Comparison of ENCODE assay signal across 9 mouse cellular contexts in the genomic region with DNA sequence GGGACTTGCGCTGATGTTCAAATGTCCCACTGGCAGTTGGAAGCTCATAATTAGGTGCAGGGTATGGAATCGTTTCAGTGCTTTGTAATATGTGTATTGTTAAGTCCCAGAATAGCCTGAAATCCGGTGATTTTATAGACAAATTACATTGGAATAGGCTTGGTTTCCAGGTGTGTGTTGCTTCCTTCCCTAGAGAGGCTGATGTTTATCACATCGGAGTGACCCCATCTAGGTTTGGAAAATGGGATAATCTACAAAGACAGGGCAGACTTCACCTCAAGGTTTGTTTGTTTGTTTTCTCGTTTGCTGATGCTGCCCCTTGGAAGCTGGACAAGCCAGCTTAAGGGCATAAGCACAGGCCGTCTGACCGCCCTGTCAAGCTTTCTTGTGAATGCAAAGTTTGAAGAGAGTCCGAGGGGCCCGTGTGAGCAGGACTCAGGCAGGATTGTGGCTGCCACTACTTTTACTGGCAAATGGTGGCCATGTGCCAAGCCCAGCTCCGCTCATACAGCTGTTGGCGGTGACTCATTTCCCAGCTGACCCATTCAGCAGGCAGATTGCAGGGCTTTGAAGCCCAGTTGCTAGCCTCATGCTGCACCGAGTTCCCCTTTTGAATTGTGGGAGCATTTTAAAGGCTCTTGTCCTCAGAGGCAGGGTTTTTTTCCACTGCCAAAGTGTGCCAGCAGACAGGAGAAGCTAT.
DNase-seq lines count a peak whose midpoint lies in the region; ATAC-seq and TF ChIP-seq lines count a peak whose summit lies in the region.
"Had no signal": no experiment of that assay in that cellular context is flagged by ENCODE, and none has a peak within 500 bp of the region (broad histone marks: within the 10 kb centered on the region; RNA-seq: fewer than 3 reads in every experiment).

No protein-coding gene starts in this region.

- intact Hi-C loops in gastrocnemius, adult 2 months (cut with DNase I): no loop called here

- 60% methylated on average over 12 of the region's 12 CpGs for WGBS in hindbrain, embryonic 15.5 days
- WGBS in hindbrain, embryonic 12.5 days: 73% methylated on average over 12 of the region's 12 CpGs
- WGBS in kidney, postnatal 0 days: 59% methylated on average over 12 of the region's 12 CpGs
- 19% methylated on average over 12 of the region's 12 CpGs for WGBS in limb, embryonic 14.5 days

- H3K36me3 ChIP-seq in hindbrain, embryonic 15.5 days: no peaks in the 10 kb centered on the region
- no peaks in the 10 kb centered on the region for H3K36me3 ChIP-seq in hindbrain, embryonic 12.5 days
- H3K36me3 ChIP-seq in kidney, postnatal 0 days (ENCODE audit: insufficient read depth, low read length): no peaks in the 10 kb centered on the region
- no peaks in the 10 kb centered on the region for H3K36me3 ChIP-seq in limb, embryonic 14.5 days (ENCODE audit: control insufficient read depth, insufficient read depth, low read length)
- H3K36me3 ChIP-seq: liver, embryonic 15.5 days had no signal

- TF ChIP-seq POLR2A in limb, embryonic 14.5 days (IDR thresholded peaks at IDR 0.05; ENCODE audit: borderline replicate concordance, extremely low read depth, insufficient read depth, insufficient read length): no peak

- no peaks in the 10 kb centered on the region for H3K27me3 ChIP-seq in hindbrain, embryonic 15.5 days
- H3K27me3 ChIP-seq in hindbrain, embryonic 12.5 days: no peaks in the 10 kb centered on the region
- H3K27me3 ChIP-seq in kidney, postnatal 0 days (ENCODE audit: insufficient read depth, low read length): no peaks in the 10 kb centered on the region
- no peaks in the 10 kb centered on the region for H3K27me3 ChIP-seq in limb, embryonic 14.5 days (ENCODE audit: control insufficient read depth, insufficient read depth, low read length)
- H3K27me3 ChIP-seq: liver, embryonic 15.5 days had no signal

- DNase-seq in gastrocnemius, adult 2 months: peak; percentile 90
- DNase-seq in kidney, postnatal 0 days (ENCODE audit: low spot score): peak; percentile 59
- peak; percentile 91 for DNase-seq in limb, embryonic 14.5 days (ENCODE audit: low spot score)
- no peak for DNase-seq in thymus, postnatal 25 days

- peak; percentile 69 for ATAC-seq in hindbrain, embryonic 15.5 days (ENCODE audit: low FRiP score, low read depth)
- no peak for ATAC-seq in hindbrain, embryonic 12.5 days (ENCODE audit: low FRiP score)
- no peak for ATAC-seq in kidney, postnatal 0 days (replicated peaks; ENCODE audit: low FRiP score, low read depth)
- peak; percentile 90 for ATAC-seq in limb, embryonic 14.5 days (ENCODE audit: low FRiP score, low read depth)
- peak; percentile 95 for ATAC-seq in neutrophil, adult 5-6 weeks (ENCODE audit: extremely low read depth, insufficient number of reproducible peaks, low FRiP score, poor library complexity, severe bottlenecking)

- peaks cover 11% of the 10 kb centered on the region for H3K4me1 ChIP-seq in hindbrain, embryonic 15.5 days (replicated peaks)
- H3K4me1 ChIP-seq in hindbrain, embryonic 12.5 days: peaks cover 7% of the 10 kb centered on the region
- H3K4me1 ChIP-seq in brown adipose tissue, adult 24 weeks (ENCODE audit: control insufficient read depth, insufficient read depth, insufficient read length, low read length): peaks cover 7% of the 10 kb centered on the region; the same call in 1 of the 2 replicates
- no peaks in the 10 kb centered on the region for H3K4me1 ChIP-seq in kidney, postnatal 0 days (replicated peaks; ENCODE audit: insufficient read depth, low read length)
- peaks cover 19% of the 10 kb centered on the region for H3K4me1 ChIP-seq in limb, embryonic 14.5 days (ENCODE audit: control insufficient read depth, insufficient read depth, low read length)
- H3K4me1 ChIP-seq: liver, embryonic 15.5 days had no signal

- H3K9me3 ChIP-seq in hindbrain, embryonic 15.5 days: no peaks in the 10 kb centered on the region
- H3K9me3 ChIP-seq in hindbrain, embryonic 12.5 days (replicated peaks): no peaks in the 10 kb centered on the region
- H3K9me3 ChIP-seq in kidney, postnatal 0 days (replicated peaks; ENCODE audit: low read length): no peaks in the 10 kb centered on the region
- H3K9me3 ChIP-seq in limb, embryonic 14.5 days (ENCODE audit: control insufficient read depth, low read length): no peaks in the 10 kb centered on the region
- H3K9me3 ChIP-seq: liver, embryonic 15.5 days had no signal

- H3K27ac ChIP-seq in hindbrain, embryonic 15.5 days (replicated peaks): peak overlapping the region; percentile 37; the same call in 1 of the 2 replicates
- H3K27ac ChIP-seq in hindbrain, embryonic 12.5 days: no peak overlapping the region
- H3K27ac ChIP-seq in brown adipose tissue, adult 24 weeks (replicated peaks; ENCODE audit: low read depth, low read length): peak overlapping the region; percentile 82
- peak overlapping the region; percentile 75 for H3K27ac ChIP-seq in gastrocnemius, adult 2 months
- H3K27ac ChIP-seq in kidney, postnatal 0 days: no peak overlapping the region
- H3K27ac ChIP-seq in limb, embryonic 14.5 days (replicated peaks; ENCODE audit: low read depth, low read length): peak overlapping the region; percentile 45
- H3K27ac ChIP-seq: liver, embryonic 15.5 days had no signal

- H3K4me3 ChIP-seq in hindbrain, embryonic 15.5 days: no peak overlapping the region
- no peak overlapping the region for H3K4me3 ChIP-seq in hindbrain, embryonic 12.5 days
- H3K4me3 ChIP-seq in brown adipose tissue, adult 24 weeks (ENCODE audit: insufficient read depth, low read depth, low read length): no peak overlapping the region
- peak overlapping the region; percentile 21; the same call in 1 of the 2 replicates for H3K4me3 ChIP-seq in gastrocnemius, adult 2 months
- no peak overlapping the region for H3K4me3 ChIP-seq in kidney, postnatal 0 days (replicated peaks; ENCODE audit: low read depth, low read length)
- no peak overlapping the region for H3K4me3 ChIP-seq in limb, embryonic 14.5 days (replicated peaks; ENCODE audit: low read length)
- H3K4me3 ChIP-seq: liver, embryonic 15.5 days had no signal

- no peak overlapping the region for H3K9ac ChIP-seq in hindbrain, embryonic 15.5 days
- H3K9ac ChIP-seq in hindbrain, embryonic 12.5 days: no peak overlapping the region
- no peak overlapping the region for H3K9ac ChIP-seq in kidney, postnatal 0 days (ENCODE audit: low read depth, low read length)
- H3K9ac ChIP-seq in limb, embryonic 14.5 days (ENCODE audit: low read depth, low read length, severe bottlenecking): no peak overlapping the region
- H3K9ac ChIP-seq: liver, embryonic 15.5 days had no signal

- no peak overlapping the region for H3K4me2 ChIP-seq in hindbrain, embryonic 15.5 days
- no peak overlapping the region for H3K4me2 ChIP-seq in hindbrain, embryonic 12.5 days (replicated peaks)
- H3K4me2 ChIP-seq in kidney, postnatal 0 days (ENCODE audit: low read length): no peak overlapping the region
- 0 out of 2 replicates have a peak overlapping the region, but pooled peaks have one; percentile 11 for H3K4me2 ChIP-seq in limb, embryonic 14.5 days (replicated peaks; ENCODE audit: low read depth, low read length, severe bottlenecking)
- H3K4me2 ChIP-seq: liver, embryonic 15.5 days had no signal

- TF ChIP-seq CTCF in gastrocnemius, adult 2 months (IDR thresholded peaks at IDR 0.05): no peak
- no peak for TF ChIP-seq CTCF in kidney, postnatal 0 days (IDR thresholded peaks at IDR 0.05; ENCODE audit: low read depth)

Comparison
In these comparisons a context has a peak if more than half of its experiments do, and no peak if none do; other contexts are left out.
1. ATAC-seq: peak in hindbrain, embryonic 15.5 days (single experiment), limb, embryonic 14.5 days (single experiment) and neutrophil, adult 5-6 weeks (single experiment); none in hindbrain, embryonic 12.5 days (single experiment) and kidney, postnatal 0 days (single experiment).
2. H3K27ac ChIP-seq: peak in hindbrain, embryonic 15.5 days (single experiment), brown adipose tissue, adult 24 weeks (single experiment), gastrocnemius, adult 2 months (single experiment) and limb, embryonic 14.5 days (single experiment); none in hindbrain, embryonic 12.5 days (single experiment) and kidney, postnatal 0 days (single experiment).